Mouse (Mus musculus): ENCODE results near the gene Atoh1. TPM values are rescaled to one million over a fixed set of nuclear protein-coding genes. Genes with fewer than 3 reads are reported as not detected.

Atoh1 gene
- polyA plus RNA-seq, 1 experiment from 2014 or later, result 0.07 TPM

GRCm38 (mm10) chr6:64773430-64773829 is 44.5 kb downstream of the Atoh1 start:
- H3K4me2 ChIP-seq (ENCODE audit: low read length), result no peak overlapping the region
- no peak overlapping the region for H3K27ac ChIP-seq
- H3K36me3 ChIP-seq (ENCODE audit: insufficient read depth, low read length), result no peaks in the 10 kb centered on the region
- no peaks in the 10 kb centered on the region for H3K4me1 ChIP-seq (replicated peaks; ENCODE audit: insufficient read depth, low read length)
- ATAC-seq (replicated peaks; ENCODE audit: low FRiP score, low read depth) (no peak), DNase-seq (ENCODE audit: low spot score) (no peak)
- H3K4me3 ChIP-seq (replicated peaks; ENCODE audit: low read depth, low read length), result no peak overlapping the region
- H3K9me3 ChIP-seq (replicated peaks; ENCODE audit: low read length), result no peaks in the 10 kb centered on the region
- H3K27me3 ChIP-seq (ENCODE audit: insufficient read depth, low read length), result no peaks in the 10 kb centered on the region
- no peak for TF ChIP-seq CTCF (IDR thresholded peaks at IDR 0.05; ENCODE audit: low read depth)
- no peak overlapping the region for H3K9ac ChIP-seq (ENCODE audit: low read depth, low read length)
- WGBS, result 3% methylated on average over 7 of the region's 7 CpGs
